Mouse (Mus musculus): ENCODE results near the gene Ifitm5. TPM values are rescaled to one million over a fixed set of nuclear protein-coding genes. Genes with fewer than 3 reads are reported as not detected.

The Ifitm5 gene
- polyA plus RNA-seq, 1 experiment: 1.8 TPM

GRCm38 (mm10) chr7:140942341-140942740, 7.8 kb downstream of the Ifitm5 start:
- no peaks in the 10 kb centered on the region for H3K9me3 ChIP-seq (replicated peaks; ENCODE audit: control insufficient read depth, insufficient read depth, low read length, poor library complexity, severe bottlenecking)
- H3K4me1 ChIP-seq (ENCODE audit: control insufficient read depth, insufficient read depth, low read length): peaks cover 2% of the 10 kb centered on the region
- TF ChIP-seq POLR2A (IDR thresholded peaks at IDR 0.05; ENCODE audit: insufficient read depth, low read length): no peak
- no peak for TF ChIP-seq CTCF (IDR thresholded peaks at IDR 0.05; ENCODE audit: low read depth, low read length)
- TF ChIP-seq EP300 (IDR thresholded peaks at IDR 0.05; ENCODE audit: insufficient read depth, low read depth, low read length): no peak
- H3K27ac ChIP-seq (ENCODE audit: insufficient read depth, low read length): peak overlapping the region; percentile 71; the same call in 1 of the 2 replicates
- no peaks in the 10 kb centered on the region; the same call in 1 of the 2 replicates for H3K36me3 ChIP-seq (ENCODE audit: control insufficient read depth, insufficient read depth, low read length, poor library complexity, severe bottlenecking)
- peak overlapping the region; percentile 94 for H3K4me3 ChIP-seq (ENCODE audit: low read depth, low read length)
- H3K9ac ChIP-seq (ENCODE audit: low read depth, poor library complexity, severe bottlenecking): peak overlapping the region; percentile 80
- H3K27me3 ChIP-seq (ENCODE audit: control insufficient read depth, insufficient read depth, low read length, poor library complexity, severe bottlenecking): no peaks in the 10 kb centered on the region

GRCm38 (mm10) chr7:140941222-140942051, 8.7 kb downstream of the Ifitm5 start, which contains the start of gene Pgghg:
Pgghg (plus strand) TSS chr7:140941391.
- H3K4me1 ChIP-seq (ENCODE audit: control insufficient read depth, insufficient read depth, low read length): peaks cover 2% of the 10 kb centered on the region
- no peaks in the 10 kb centered on the region for H3K27me3 ChIP-seq (ENCODE audit: control insufficient read depth, insufficient read depth, low read length, poor library complexity, severe bottlenecking)
- peak within 1 kb of the TSS; percentile 80 for H3K9ac ChIP-seq (ENCODE audit: low read depth, poor library complexity, severe bottlenecking)
- TF ChIP-seq EP300 (IDR thresholded peaks at IDR 0.05; ENCODE audit: insufficient read depth, low read depth, low read length) (0 out of 2 replicates have a peak, but pooled peaks have one; percentile 35), POLR2A (IDR thresholded peaks at IDR 0.05; ENCODE audit: insufficient read depth, low read length) (no peak), CTCF (IDR thresholded peaks at IDR 0.05; ENCODE audit: low read depth, low read length) (peak; percentile 65)
- H3K36me3 ChIP-seq (ENCODE audit: control insufficient read depth, insufficient read depth, low read length, poor library complexity, severe bottlenecking): no peaks in the 10 kb centered on the region
- peak within 1 kb of the TSS; percentile 94 for H3K4me3 ChIP-seq (ENCODE audit: low read depth, low read length)
- no peaks in the 10 kb centered on the region for H3K9me3 ChIP-seq (replicated peaks; ENCODE audit: control insufficient read depth, insufficient read depth, low read length, poor library complexity, severe bottlenecking)
- peak within 1 kb of the TSS; percentile 84 for H3K27ac ChIP-seq (ENCODE audit: insufficient read depth, low read length)

- Histone ChIP-seq H3K4me1 (ENCODE audit: control insufficient read depth, insufficient read depth, low read length) (peaks cover 2% of the 10 kb centered on the region), H3K27ac (ENCODE audit: insufficient read depth, low read length) (peak overlapping the region; percentile 88), H3K36me3 (ENCODE audit: control insufficient read depth, insufficient read depth, low read length, poor library complexity, severe bottlenecking) (no peaks in the 10 kb centered on the region), H3K9me3 (replicated peaks; ENCODE audit: control insufficient read depth, insufficient read depth, low read length, poor library complexity, severe bottlenecking) (no peaks in the 10 kb centered on the region), H3K4me3 (ENCODE audit: low read depth, low read length) (no peak overlapping the region), H3K27me3 (ENCODE audit: control insufficient read depth, insufficient read depth, low read length, poor library complexity, severe bottlenecking) (no peaks in the 10 kb centered on the region), H3K9ac (ENCODE audit: low read depth, poor library complexity, severe bottlenecking) (0 out of 2 replicates have a peak overlapping the region, but pooled peaks have one; percentile 40)
- TF ChIP-seq POLR2A (IDR thresholded peaks at IDR 0.05; ENCODE audit: insufficient read depth, low read length): no peak
- TF ChIP-seq EP300 (IDR thresholded peaks at IDR 0.05; ENCODE audit: insufficient read depth, low read depth, low read length): no peak
- TF ChIP-seq CTCF (IDR thresholded peaks at IDR 0.05; ENCODE audit: low read depth, low read length): no peak
Measured at GRCm38 (mm10) chr7:140939669-140940171, 10.4 kb downstream of the Ifitm5 start.

- Histone ChIP-seq H3K9ac (ENCODE audit: low read depth, poor library complexity, severe bottlenecking) (no peak overlapping the region), H3K9me3 (replicated peaks; ENCODE audit: control insufficient read depth, insufficient read depth, low read length, poor library complexity, severe bottlenecking) (no peaks in the 10 kb centered on the region), H3K4me1 (ENCODE audit: control insufficient read depth, insufficient read depth, low read length) (peaks cover 2% of the 10 kb centered on the region), H3K27ac (ENCODE audit: insufficient read depth, low read length) (peak overlapping the region; percentile 88), H3K4me3 (ENCODE audit: low read depth, low read length) (no peak overlapping the region), H3K27me3 (ENCODE audit: control insufficient read depth, insufficient read depth, low read length, poor library complexity, severe bottlenecking) (no peaks in the 10 kb centered on the region), H3K36me3 (ENCODE audit: control insufficient read depth, insufficient read depth, low read length, poor library complexity, severe bottlenecking) (no peaks in the 10 kb centered on the region)
- TF ChIP-seq POLR2A (IDR thresholded peaks at IDR 0.05; ENCODE audit: insufficient read depth, low read length): no peak
- no peak for TF ChIP-seq CTCF (IDR thresholded peaks at IDR 0.05; ENCODE audit: low read depth, low read length)
- no peak for TF ChIP-seq EP300 (IDR thresholded peaks at IDR 0.05; ENCODE audit: insufficient read depth, low read depth, low read length)
Measured at GRCm38 (mm10) chr7:140938896-140939295, 11.2 kb downstream of the Ifitm5 start.

- Histone ChIP-seq H3K9ac (ENCODE audit: low read depth, poor library complexity, severe bottlenecking) (no peak overlapping the region), H3K4me1 (ENCODE audit: control insufficient read depth, insufficient read depth, low read length) (peaks cover 2% of the 10 kb centered on the region), H3K27me3 (ENCODE audit: control insufficient read depth, insufficient read depth, low read length, poor library complexity, severe bottlenecking) (no peaks in the 10 kb centered on the region), H3K9me3 (replicated peaks; ENCODE audit: control insufficient read depth, insufficient read depth, low read length, poor library complexity, severe bottlenecking) (no peaks in the 10 kb centered on the region), H3K4me3 (ENCODE audit: low read depth, low read length) (no peak overlapping the region), H3K27ac (ENCODE audit: insufficient read depth, low read length) (peak overlapping the region; percentile 88), H3K36me3 (ENCODE audit: control insufficient read depth, insufficient read depth, low read length, poor library complexity, severe bottlenecking) (no peaks in the 10 kb centered on the region)
- no peak for TF ChIP-seq POLR2A (IDR thresholded peaks at IDR 0.05; ENCODE audit: insufficient read depth, low read length)
- TF ChIP-seq CTCF (IDR thresholded peaks at IDR 0.05; ENCODE audit: low read depth, low read length): peak; percentile 52
- TF ChIP-seq EP300 (IDR thresholded peaks at IDR 0.05; ENCODE audit: insufficient read depth, low read depth, low read length): no peak
Measured at GRCm38 (mm10) chr7:140938436-140938835, 11.7 kb downstream of the Ifitm5 start.

- Histone ChIP-seq H3K9me3 (replicated peaks; ENCODE audit: control insufficient read depth, insufficient read depth, low read length, poor library complexity, severe bottlenecking) (no peaks in the 10 kb centered on the region), H3K4me1 (ENCODE audit: control insufficient read depth, insufficient read depth, low read length) (no peaks in the 10 kb centered on the region), H3K4me3 (ENCODE audit: low read depth, low read length) (no peak overlapping the region), H3K27ac (ENCODE audit: insufficient read depth, low read length) (no peak overlapping the region), H3K36me3 (ENCODE audit: control insufficient read depth, insufficient read depth, low read length, poor library complexity, severe bottlenecking) (no peaks in the 10 kb centered on the region), H3K27me3 (ENCODE audit: control insufficient read depth, insufficient read depth, low read length, poor library complexity, severe bottlenecking) (no peaks in the 10 kb centered on the region), H3K9ac (ENCODE audit: low read depth, poor library complexity, severe bottlenecking) (no peak overlapping the region)
- TF ChIP-seq CTCF (IDR thresholded peaks at IDR 0.05; ENCODE audit: low read depth, low read length) (no peak), POLR2A (IDR thresholded peaks at IDR 0.05; ENCODE audit: insufficient read depth, low read length) (no peak), EP300 (IDR thresholded peaks at IDR 0.05; ENCODE audit: insufficient read depth, low read depth, low read length) (no peak)
Measured at GRCm38 (mm10) chr7:140927181-140927580, 22.9 kb downstream of the Ifitm5 start.

Data from ES-Bruce4 (cell line).